Mouse (Mus musculus) lung, postnatal 0 days (tissue): ENCODE results near the gene Itih3.

ENCODE experiments used
- CTCF ChIP-seq: IDR thresholded peaks from 2 replicates; pipeline ENCODE4 v1.5.1; 2016; ENCODE audit warnings: antibody characterized with exemption, mild to moderate bottlenecking
- EP300 ChIP-seq: IDR thresholded peaks from 2 replicates; pipeline ENCODE4 v1.6.1; 2016; ENCODE audit warnings: antibody characterized with exemption, mild to moderate bottlenecking, control low read depth

- TF ChIP-seq CTCF (no peak), EP300 (no peak)
Measured at GRCm38 (mm10) chr14:30943038-30943437, 19.5 kb upstream of the Itih3 start, which contains the start of gene Itih1.
